Mouse (Mus musculus) lung, adult 2 months (tissue): Measurements from ENCODE around the gene Rph3a.

Experiments
- CTCF ChIP-seq: fragments of 200-500 bp; IDR thresholded peaks from 2 replicates; pipeline ENCODE4 v1.5.1; 2011; ENCODE audit warnings: mild to moderate bottlenecking, low read length, control low read depth; ENCODE audit not compliant: insufficient read depth
- POLR2A ChIP-seq: fragments of 200-500 bp; IDR thresholded peaks from 2 replicates; pipeline ENCODE4 v1.6.1; 2011; ENCODE audit warnings: low read depth, mild to moderate bottlenecking, control low read depth, low read length, borderline replicate concordance; ENCODE audit errors: extremely low read depth

DNA sequence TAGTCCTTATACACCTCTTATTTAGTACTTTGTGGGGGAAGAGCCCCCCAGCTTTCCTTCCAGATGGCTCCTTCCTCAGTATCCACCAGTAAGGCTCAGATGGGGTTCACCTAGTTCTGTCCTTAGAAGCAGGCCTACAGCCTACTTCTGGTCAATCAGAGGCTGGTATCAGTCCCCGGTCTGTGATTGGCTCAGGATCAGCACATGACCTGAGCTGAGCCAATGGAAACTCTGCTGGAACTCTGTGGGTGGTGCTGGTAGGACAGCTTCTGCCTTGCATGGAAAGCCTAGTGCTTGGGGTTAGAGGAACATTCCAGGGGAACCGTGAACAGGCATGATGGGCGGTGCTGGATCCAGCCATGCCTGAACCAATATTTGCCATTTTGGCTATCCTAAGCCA lies 21.5 kb downstream of the Rph3a start:
- TF ChIP-seq CTCF (no peak), POLR2A (no peak)
